8 mouse cellular contexts compared by ENCODE assay signal in genomic region chr4:62360088-62360804, GRCm38 (mm10). TPM values are rescaled to one million over a fixed set of nuclear protein-coding genes. Genes with fewer than 3 reads are reported as not detected.
DNase-seq lines count a peak whose midpoint lies in the region; ATAC-seq and TF ChIP-seq lines count a peak whose summit lies in the region.

Gene Fkbp15, minus strand, starts transcription at chr4:62360548.
Gene Slc31a1, plus strand, starts transcription at chr4:62360727.

- peaks cover 45% of the 10 kb centered on the region for H3K4me1 ChIP-seq in G1E (ENCODE audit: insufficient read depth, low read depth, low read length)
- peaks cover 23% of the 10 kb centered on the region for H3K4me1 ChIP-seq in forebrain, embryonic 16.5 days (replicated peaks; ENCODE audit: control insufficient read depth, insufficient read depth, low read length)
- H3K4me1 ChIP-seq in lung, embryonic 14.5 days (ENCODE audit: insufficient read depth): 0 out of 2 replicates have a peak, but pooled peaks cover 7% of the 10 kb centered on the region
- H3K4me1 ChIP-seq in olfactory bulb, adult 2 months (ENCODE audit: control insufficient read depth, insufficient read depth, low read length): no peaks in the 10 kb centered on the region
- peaks cover 3% of the 10 kb centered on the region; the same call in 1 of the 2 replicates for H3K4me1 ChIP-seq in thymus, adult 2 months (replicated peaks; ENCODE audit: control insufficient read depth, insufficient read depth, low read length)

- H3K27ac ChIP-seq in forebrain, embryonic 16.5 days (ENCODE audit: low read length): peak within 1 kb of the TSS; percentile 81
- H3K27ac ChIP-seq in layer of hippocampus, adult 2 months: peak within 1 kb of the TSS; percentile 94
- peak within 1 kb of the TSS; percentile 58 for H3K27ac ChIP-seq in lung, embryonic 14.5 days (ENCODE audit: low read depth)
- H3K27ac ChIP-seq in olfactory bulb, adult 2 months (ENCODE audit: insufficient read depth, low read depth, low read length): peak within 1 kb of the TSS; percentile 72
- peak within 1 kb of the TSS; percentile 59 for H3K27ac ChIP-seq in thymus, adult 2 months (ENCODE audit: control insufficient read depth, insufficient read depth, low read length)

- H3K9me3 ChIP-seq in G1E (replicated peaks): no peaks in the 10 kb centered on the region
- no peaks in the 10 kb centered on the region for H3K9me3 ChIP-seq in forebrain, embryonic 16.5 days (ENCODE audit: control insufficient read depth, low read length)
- no peaks in the 10 kb centered on the region for H3K9me3 ChIP-seq in lung, embryonic 14.5 days (ENCODE audit: low read depth, low read length)

- H3K4me2 ChIP-seq in forebrain, embryonic 16.5 days (ENCODE audit: low read length): peak within 1 kb of the TSS; percentile 90
- peak within 1 kb of the TSS; percentile 71 for H3K4me2 ChIP-seq in lung, embryonic 14.5 days

- TF ChIP-seq POLR2A in olfactory bulb, adult 2 months (IDR thresholded peaks at IDR 0.05; ENCODE audit: insufficient read depth, low read depth, low read length): peak; percentile 72
- peak; percentile 72 for TF ChIP-seq POLR2A in thymus, adult 2 months (IDR thresholded peaks at IDR 0.05; ENCODE audit: control insufficient read depth, extremely low read depth, insufficient read depth, low read length, poor library complexity)

- no peak for TF ChIP-seq CTCF in G1E (IDR thresholded peaks at IDR 0.05; ENCODE audit: low read depth, low read length)
- no peak for TF ChIP-seq CTCF in layer of hippocampus, adult 2 months (conservative IDR thresholded peaks at IDR 0.05)
- no peak for TF ChIP-seq CTCF in lung, embryonic 14.5 days (IDR thresholded peaks at IDR 0.05; ENCODE audit: low read depth)
- no peak for TF ChIP-seq CTCF in olfactory bulb, adult 2 months (IDR thresholded peaks at IDR 0.05; ENCODE audit: insufficient read depth, low read depth, low read length)
- peak; percentile 39; the same call in 1 of the 2 replicates for TF ChIP-seq CTCF in thymus, adult 2 months (IDR thresholded peaks at IDR 0.05; ENCODE audit: borderline replicate concordance, control insufficient read depth, extremely low read depth, insufficient read depth, low read length, poor library complexity)

- DNase-seq in G1E (ENCODE audit: low spot score): peak; percentile 94
- peak; percentile 92 to 98 for DNase-seq in cerebellum, adult 18-20 months
- peak; percentile 93 to 95 for DNase-seq in heart, postnatal 36 days
- DNase-seq in layer of hippocampus, adult 2 months (ENCODE audit: low spot score in 2 of 2): peak; percentile 95 to 98
- DNase-seq in lung, embryonic 14.5 days: peak; percentile 98
- peak; percentile 95 for DNase-seq in thymus, adult 2 months

- no peaks in the 10 kb centered on the region for H3K27me3 ChIP-seq in G1E (ENCODE audit: insufficient read depth, low read length)
- H3K27me3 ChIP-seq in forebrain, embryonic 16.5 days (replicated peaks; ENCODE audit: control insufficient read depth, insufficient read depth, low read length): no peaks in the 10 kb centered on the region
- H3K27me3 ChIP-seq in lung, embryonic 14.5 days (ENCODE audit: insufficient read depth, low read length): no peaks in the 10 kb centered on the region
- H3K27me3 ChIP-seq in thymus, adult 2 months (ENCODE audit: control insufficient read depth, insufficient read depth, low read length): no peaks in the 10 kb centered on the region

- intact Hi-C loops in heart, postnatal 36 days (cut with DNase I): loop anchor here (2.0 to 5.0 kb wide), 3 partner anchors 49 to 165 kb away; partner anchors contain the start of genes 4933430I17Rik, Cdc26, Hdhd3 and Pole3

- peaks cover 30% of the 10 kb centered on the region for H3K36me3 ChIP-seq in G1E (replicated peaks)
- H3K36me3 ChIP-seq in forebrain, embryonic 16.5 days (ENCODE audit: control insufficient read depth, insufficient read depth): no peaks in the 10 kb centered on the region
- no peaks in the 10 kb centered on the region for H3K36me3 ChIP-seq in lung, embryonic 14.5 days (ENCODE audit: insufficient read depth)
- H3K36me3 ChIP-seq in thymus, adult 2 months (ENCODE audit: control insufficient read depth, insufficient read depth, low read length): no peaks in the 10 kb centered on the region

- peak within 1 kb of the TSS; percentile 86 for H3K4me3 ChIP-seq in G1E (ENCODE audit: low read depth, low read length)
- H3K4me3 ChIP-seq in forebrain, embryonic 16.5 days (replicated peaks; ENCODE audit: low read length): peak within 1 kb of the TSS; percentile 88
- peak within 1 kb of the TSS; percentile 92 for H3K4me3 ChIP-seq in layer of hippocampus, adult 2 months
- peak within 1 kb of the TSS; percentile 77 for H3K4me3 ChIP-seq in lung, embryonic 14.5 days (ENCODE audit: low read depth, low read length)
- H3K4me3 ChIP-seq in olfactory bulb, adult 2 months (ENCODE audit: insufficient read depth, low read depth, low read length): peak within 1 kb of the TSS; percentile 64
- H3K4me3 ChIP-seq in thymus, adult 2 months (ENCODE audit: control insufficient read depth, insufficient read depth, low read length): peak within 1 kb of the TSS; percentile 87

- H3K9ac ChIP-seq in forebrain, embryonic 16.5 days (replicated peaks; ENCODE audit: low read depth, low read length): peak within 1 kb of the TSS; percentile 86
- H3K9ac ChIP-seq in lung, embryonic 14.5 days: peak within 1 kb of the TSS; percentile 71

- WGBS in forebrain, embryonic 16.5 days: under 1% methylated on average over 51 of the region's 51 CpGs
- WGBS in lung, embryonic 14.5 days: under 1% methylated on average over 51 of the region's 51 CpGs
- under 1% methylated on average over 50 of the region's 51 CpGs for WGBS in olfactory bulb, adult 2 months
- WGBS in thymus, adult 2 months: under 1% methylated on average over 51 of the region's 51 CpGs

- peak; percentile 99 for ATAC-seq in G1E (ENCODE audit: extremely low read depth, insufficient number of reproducible peaks, low FRiP score, poor library complexity, severe bottlenecking)
- ATAC-seq in forebrain, embryonic 16.5 days: peak; percentile 100
- ATAC-seq in lung, embryonic 14.5 days (ENCODE audit: insufficient read depth): peak; percentile 100

RNA-seq across cellular contexts. Expression of gene Fkbp15, which starts in this region (rescaled TPM):
- total RNA-seq in G1E (2014; fragmentation: Nextera tagmentation) (54.2 and 60.9 TPM in 2 replicates), G1E (2017) (60.0 and 60.3 TPM in 2 replicates)
- 14.5 and 16.7 TPM in 2 replicates for polyA plus RNA-seq in G1E (2012)
- 23.5 and 24.0 TPM in 2 replicates for polyA plus RNA-seq in forebrain, embryonic 16.5 days (2015; fragmentation: Nextera tagmentation; extraction: Ambion mirVana)
- total RNA-seq in heart, postnatal 36 days (2021): 10 to 100 TPM; 19.3 to 23.2 TPM
- 10 to 100 TPM; 41.1 to 43.4 TPM for total RNA-seq in layer of hippocampus, adult 2 months (2021)
- polyA plus RNA-seq in lung, embryonic 14.5 days (2014; fragmentation: Nextera tagmentation; extraction: Ambion mirVana): 24.6 and 26.6 TPM in 2 replicates
- polyA plus RNA-seq in olfactory bulb, adult 2 months (2012; ENCODE audit: insufficient read depth, insufficient read length, low replicate concordance, missing spikeins): not detected in 2 replicates
- 59.3 and 59.5 TPM in 2 replicates for polyA plus RNA-seq in thymus, adult 2 months (2012; rRNA removed)

RNA-seq across cellular contexts. Expression of gene Slc31a1, which starts in this region (rescaled TPM):
- total RNA-seq in G1E (2014; fragmentation: Nextera tagmentation) (46.4 and 47.5 TPM in 2 replicates), G1E (2017) (25.7 and 30.4 TPM in 2 replicates)
- 2.2 and 3.4 TPM in 2 replicates for polyA plus RNA-seq in G1E (2012)
- 39.6 and 43.2 TPM in 2 replicates for polyA plus RNA-seq in forebrain, embryonic 16.5 days (2015; fragmentation: Nextera tagmentation; extraction: Ambion mirVana)
- total RNA-seq in heart, postnatal 36 days (2021): 10 to 100 TPM; 18.8 to 20.3 TPM
- total RNA-seq in layer of hippocampus, adult 2 months (2021): 10 to 100 TPM; 11.7 to 11.9 TPM
- 44.4 and 50.8 TPM in 2 replicates for polyA plus RNA-seq in lung, embryonic 14.5 days (2014; fragmentation: Nextera tagmentation; extraction: Ambion mirVana)
- not detected in 2 replicates for polyA plus RNA-seq in olfactory bulb, adult 2 months (2012; ENCODE audit: insufficient read depth, insufficient read length, low replicate concordance, missing spikeins)
- 10.5 TPM in 2 replicates for polyA plus RNA-seq in thymus, adult 2 months (2012; rRNA removed)

Comparison
In these comparisons a context has a peak if more than half of its experiments do, and no peak if none do; other contexts are left out.
1. Peak in every context shown above with its lines: DNase-seq, ATAC-seq, H3K4me3 ChIP-seq and H3K27ac ChIP-seq.